Mouse (Mus musculus): ENCODE measurements around the gene Relt.

GRCm38 (mm10) chr7:100855300-100855699, 7.9 kb downstream of the Relt start:
- no peak for TF ChIP-seq CTCF (IDR thresholded peaks at IDR 0.05; ENCODE audit: extremely low read depth, insufficient read depth, insufficient read length, insufficient replicate concordance)
- TF ChIP-seq POLR2A (IDR thresholded peaks at IDR 0.05; ENCODE audit: low read depth, low read length), result no peak
